Mouse (Mus musculus): ENCODE measurements around the gene Dock8. TPM values are rescaled to one million over a fixed set of nuclear protein-coding genes. Genes with fewer than 3 reads are reported as not detected.
A peak's percentile ranks its signal among the peaks of the same experiment; 100 is the strongest.

Dock8 gene
- polyA plus RNA-seq, 1 experiment = 17.8 TPM

DNA sequence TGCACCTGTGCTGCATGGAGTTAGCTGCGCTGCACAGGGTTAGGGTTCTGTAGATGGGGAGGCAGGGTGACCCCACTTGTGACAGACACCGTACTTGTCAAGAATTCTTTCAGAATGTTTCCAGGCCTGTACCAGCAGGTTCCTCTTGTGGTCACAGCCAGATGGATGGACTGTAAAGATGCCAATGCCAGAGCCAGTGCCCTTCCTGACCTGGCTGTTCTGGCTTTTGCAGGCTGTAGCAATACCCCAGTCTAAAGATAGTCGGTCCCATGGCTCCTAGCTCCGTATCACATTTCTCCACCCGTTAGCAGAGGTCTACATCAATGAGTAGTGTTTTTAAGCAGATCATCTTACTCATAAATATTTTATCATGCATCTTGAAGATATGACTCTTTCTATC, 124.1 kb downstream of the Dock8 start:
- no peaks in the 10 kb centered on the region for H3K27me3 ChIP-seq (replicated peaks; ENCODE audit: control insufficient read depth, insufficient read depth, low read length)
- H3K36me3 ChIP-seq (ENCODE audit: control insufficient read depth, insufficient read depth, low read length) = no peaks in the 10 kb centered on the region
- no peak overlapping the region for H3K4me3 ChIP-seq (ENCODE audit: insufficient read depth, low read depth, low read length)
- H3K27ac ChIP-seq (ENCODE audit: insufficient read depth, low read depth, low read length) = no peak overlapping the region
- no peaks in the 10 kb centered on the region for H3K4me1 ChIP-seq (ENCODE audit: control insufficient read depth, insufficient read depth, low read length)
- no peak for DNase-seq
- 72% methylated on average over 5 of the region's 5 CpGs for WGBS
- TF ChIP-seq POLR2A (IDR thresholded peaks at IDR 0.05; ENCODE audit: low read depth, low read length) (no peak), CTCF (conservative IDR thresholded peaks at IDR 0.05; ENCODE audit: insufficient read depth, insufficient read length, low read depth, low read length) (no peak)

DNA sequence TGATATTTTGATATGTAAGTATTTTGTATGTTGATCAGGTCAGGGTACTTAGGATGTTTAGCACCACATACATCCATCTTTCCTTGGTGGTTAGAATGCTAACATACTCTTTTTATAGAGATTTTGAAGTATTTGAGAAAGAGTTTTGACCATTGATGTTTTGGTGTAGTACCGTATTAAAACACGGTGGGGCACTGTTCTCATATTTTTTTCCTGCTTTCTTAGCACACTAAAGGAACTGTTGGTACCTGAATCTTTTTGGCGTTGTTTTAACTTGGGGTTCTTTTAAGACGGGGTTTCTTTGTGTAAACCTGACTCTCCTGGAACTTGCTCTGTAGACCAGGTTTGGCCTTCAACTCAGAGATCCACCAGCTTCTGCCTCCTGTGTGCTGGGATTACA, 133.0 kb downstream of the Dock8 start:
- Histone ChIP-seq H3K4me1 (ENCODE audit: control insufficient read depth, insufficient read depth, low read length) (no peaks in the 10 kb centered on the region), H3K27ac (ENCODE audit: insufficient read depth, low read depth, low read length) (no peak overlapping the region), H3K36me3 (ENCODE audit: control insufficient read depth, insufficient read depth, low read length) (no peaks in the 10 kb centered on the region), H3K4me3 (ENCODE audit: insufficient read depth, low read depth, low read length) (no peak overlapping the region), H3K27me3 (replicated peaks; ENCODE audit: control insufficient read depth, insufficient read depth, low read length) (no peaks in the 10 kb centered on the region)
- DNase-seq = peak; percentile 39
- 14% methylated on average over 4 of the region's 4 CpGs for WGBS
- TF ChIP-seq CTCF (conservative IDR thresholded peaks at IDR 0.05; ENCODE audit: insufficient read depth, insufficient read length, low read depth, low read length) = no peak
- no peak for TF ChIP-seq POLR2A (IDR thresholded peaks at IDR 0.05; ENCODE audit: low read depth, low read length)

DNA sequence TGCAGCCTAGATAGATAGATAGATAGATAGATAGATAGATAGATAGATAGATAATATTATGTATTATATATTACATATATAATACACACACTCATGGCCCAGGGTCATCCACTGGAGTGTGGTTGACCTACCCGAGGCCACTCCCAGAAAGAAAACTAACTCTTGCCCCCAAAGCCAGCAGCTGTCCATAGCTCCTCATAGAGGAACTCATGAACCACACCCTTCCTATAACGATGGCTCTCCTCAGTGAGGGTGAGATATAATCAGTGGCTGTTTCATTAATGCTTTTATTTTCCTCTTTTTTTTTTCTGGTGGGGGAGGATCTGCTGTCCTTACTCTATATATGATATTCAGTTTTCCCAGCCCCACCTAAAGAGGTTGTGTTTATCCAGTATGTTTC, 134.6 kb downstream of the Dock8 start:
- WGBS = 67% methylated on average over 2 of the region's 2 CpGs
- DNase-seq = no peak
- H3K27me3 ChIP-seq (replicated peaks; ENCODE audit: control insufficient read depth, insufficient read depth, low read length) = no peaks in the 10 kb centered on the region
- H3K4me3 ChIP-seq (ENCODE audit: insufficient read depth, low read depth, low read length) = no peak overlapping the region
- peaks cover 4% of the 10 kb centered on the region; the same call in 1 of the 2 replicates for H3K4me1 ChIP-seq (ENCODE audit: control insufficient read depth, insufficient read depth, low read length)
- H3K36me3 ChIP-seq (ENCODE audit: control insufficient read depth, insufficient read depth, low read length) = no peaks in the 10 kb centered on the region
- H3K27ac ChIP-seq (ENCODE audit: insufficient read depth, low read depth, low read length) = no peak overlapping the region
- no peak for TF ChIP-seq CTCF (conservative IDR thresholded peaks at IDR 0.05; ENCODE audit: insufficient read depth, insufficient read length, low read depth, low read length)
- TF ChIP-seq POLR2A (IDR thresholded peaks at IDR 0.05; ENCODE audit: low read depth, low read length) = no peak

DNA sequence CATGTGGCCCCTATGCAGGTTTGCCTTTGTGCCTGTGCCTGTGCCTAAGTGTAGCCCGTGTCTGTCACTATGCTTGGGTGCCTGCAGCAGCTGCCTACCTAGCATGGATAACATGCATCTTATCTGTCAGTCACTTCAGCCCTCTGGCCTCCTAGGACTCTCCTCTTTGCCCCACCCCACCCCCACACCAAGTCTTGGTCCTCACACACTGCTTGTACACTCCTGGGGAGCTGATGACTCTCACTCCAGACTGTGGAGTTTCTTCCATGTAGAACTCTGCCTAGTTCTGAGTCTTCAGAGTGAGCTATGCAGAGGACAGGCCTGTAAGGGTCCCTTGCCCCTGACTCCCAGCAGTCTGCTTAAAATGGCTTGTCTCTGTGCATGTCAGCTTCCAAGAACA, 136.8 kb downstream of the Dock8 start:
- H3K36me3 ChIP-seq (ENCODE audit: control insufficient read depth, insufficient read depth, low read length) = no peaks in the 10 kb centered on the region
- WGBS = 59% methylated on average over 1 of the region's 1 CpGs
- no peak for TF ChIP-seq CTCF (conservative IDR thresholded peaks at IDR 0.05; ENCODE audit: insufficient read depth, insufficient read length, low read depth, low read length)
- no peak for TF ChIP-seq POLR2A (IDR thresholded peaks at IDR 0.05; ENCODE audit: low read depth, low read length)

DNA sequence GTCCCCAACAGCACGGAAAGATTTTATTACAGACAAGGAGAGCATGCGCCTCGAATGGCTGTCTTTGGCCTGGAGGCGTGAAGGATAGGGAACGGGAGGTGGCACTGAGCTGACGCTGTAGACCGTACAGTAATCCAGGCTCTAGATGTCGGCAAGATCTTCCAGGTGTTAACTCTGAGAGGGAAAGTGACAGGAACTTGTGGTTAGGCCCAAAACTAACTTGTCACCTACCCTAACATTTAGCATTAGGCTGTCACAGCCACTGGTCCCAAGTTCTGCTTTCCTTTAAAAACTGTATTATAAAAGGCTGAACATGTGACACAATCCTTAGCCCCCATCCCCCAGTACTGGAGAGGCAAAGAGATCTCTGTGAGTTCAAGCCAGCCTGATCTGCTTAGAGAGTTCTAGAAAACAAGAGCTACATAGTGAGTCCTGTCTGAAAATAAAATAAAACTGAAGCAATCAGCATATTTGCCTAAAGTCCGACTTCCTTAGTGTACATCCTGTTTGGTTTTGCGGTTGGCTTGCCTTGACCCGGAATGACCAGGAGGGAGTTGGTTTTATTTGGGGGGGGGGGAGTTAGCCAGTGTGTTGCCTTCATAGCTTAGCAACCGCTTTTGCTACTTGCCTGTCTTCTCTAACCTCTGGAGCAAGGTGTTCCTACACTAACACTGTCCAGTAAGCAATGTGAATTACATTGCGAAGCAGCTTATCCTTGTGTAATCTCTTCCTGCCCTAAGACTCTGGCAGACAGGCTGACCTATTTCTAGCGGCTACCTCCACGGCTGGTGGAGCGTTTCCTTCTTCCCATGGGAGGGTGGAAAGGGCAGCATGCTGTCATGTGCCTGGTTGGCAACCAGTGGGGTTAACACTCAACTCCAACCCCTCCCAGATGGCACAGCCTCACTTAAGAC, 138.8 kb downstream of the Dock8 start:
- H3K4me1 ChIP-seq (ENCODE audit: control insufficient read depth, insufficient read depth, low read length) = peaks cover 4% of the 10 kb centered on the region; the same call in 1 of the 2 replicates
- DNase-seq = peak; percentile 85
- H3K4me3 ChIP-seq (ENCODE audit: insufficient read depth, low read depth, low read length) = no peak overlapping the region
- H3K27me3 ChIP-seq (replicated peaks; ENCODE audit: control insufficient read depth, insufficient read depth, low read length) = no peaks in the 10 kb centered on the region
- WGBS = 46% methylated on average over 16 of the region's 16 CpGs
- no peak overlapping the region; the same call in 1 of the 2 replicates for H3K27ac ChIP-seq (ENCODE audit: insufficient read depth, low read depth, low read length)
- no peak for TF ChIP-seq POLR2A (IDR thresholded peaks at IDR 0.05; ENCODE audit: low read depth, low read length)
- TF ChIP-seq CTCF (conservative IDR thresholded peaks at IDR 0.05; ENCODE audit: insufficient read depth, insufficient read length, low read depth, low read length) = no peak
- H3K36me3 ChIP-seq (ENCODE audit: control insufficient read depth, insufficient read depth, low read length) = no peaks in the 10 kb centered on the region

More for the DNA sequence above, 136.8 kb downstream of the Dock8 start:
- no peak overlapping the region for H3K27ac ChIP-seq (ENCODE audit: insufficient read depth, low read depth, low read length)
- H3K27me3 ChIP-seq (replicated peaks; ENCODE audit: control insufficient read depth, insufficient read depth, low read length) = no peaks in the 10 kb centered on the region
- H3K4me3 ChIP-seq (ENCODE audit: insufficient read depth, low read depth, low read length) = no peak overlapping the region
- no peak for DNase-seq
- peaks cover 4% of the 10 kb centered on the region; the same call in 1 of the 2 replicates for H3K4me1 ChIP-seq (ENCODE audit: control insufficient read depth, insufficient read depth, low read length)

DNA sequence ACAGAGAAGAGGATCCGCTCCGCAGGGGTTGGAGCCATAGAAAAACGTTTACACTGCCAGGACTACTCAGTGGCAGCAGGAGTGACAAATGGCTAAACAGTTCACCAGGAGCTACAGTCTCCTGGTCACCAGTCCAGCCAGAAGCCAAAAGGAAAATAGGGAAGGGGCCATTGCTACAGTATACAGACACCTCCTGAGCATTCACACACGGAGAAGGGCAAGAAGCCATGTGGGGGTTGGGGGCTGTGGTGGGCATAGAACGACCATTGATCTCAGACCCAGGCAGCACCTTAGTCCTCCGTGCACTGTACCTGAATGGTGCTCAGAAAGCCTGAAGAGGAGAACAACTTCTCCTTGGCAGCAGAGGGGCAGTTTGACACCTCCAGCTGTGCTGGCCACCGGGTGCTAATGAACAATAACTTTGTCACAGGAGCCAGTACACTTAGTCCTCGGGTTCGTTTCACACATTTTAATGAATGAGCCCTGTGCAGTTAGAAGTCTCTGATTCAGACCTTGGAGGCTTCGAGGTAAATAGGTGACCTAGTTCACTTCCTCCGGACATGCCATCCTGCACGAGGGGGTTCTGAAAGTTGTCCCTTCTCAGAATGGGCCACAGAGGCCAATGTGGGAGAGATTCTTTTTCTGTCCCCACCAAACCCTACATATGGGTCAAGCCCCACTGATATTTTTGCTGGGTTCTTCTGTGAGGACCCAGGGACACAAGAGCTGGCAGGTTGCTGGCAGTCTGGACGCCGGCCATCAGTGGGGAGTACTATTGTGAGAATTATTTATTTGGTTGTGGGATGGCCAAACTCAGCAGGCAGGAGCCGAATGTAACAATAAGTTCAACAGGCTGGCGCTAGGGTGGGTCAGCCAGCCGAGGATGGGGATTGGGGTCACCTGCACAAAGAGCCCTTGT, 145.0 kb downstream of the Dock8 start:
- TF ChIP-seq POLR2A (IDR thresholded peaks at IDR 0.05; ENCODE audit: low read depth, low read length) (no peak), CTCF (conservative IDR thresholded peaks at IDR 0.05; ENCODE audit: insufficient read depth, insufficient read length, low read depth, low read length) (no peak)
- no peaks in the 10 kb centered on the region for H3K4me1 ChIP-seq (ENCODE audit: control insufficient read depth, insufficient read depth, low read length)
- H3K36me3 ChIP-seq (ENCODE audit: control insufficient read depth, insufficient read depth, low read length) = no peaks in the 10 kb centered on the region
- H3K4me3 ChIP-seq (ENCODE audit: insufficient read depth, low read depth, low read length) = no peak overlapping the region
- H3K27me3 ChIP-seq (replicated peaks; ENCODE audit: control insufficient read depth, insufficient read depth, low read length) = no peaks in the 10 kb centered on the region
- WGBS = 64% methylated on average over 17 of the region's 17 CpGs
- no peak overlapping the region for H3K27ac ChIP-seq (ENCODE audit: insufficient read depth, low read depth, low read length)
- no peak for DNase-seq
